Mouse (Mus musculus): Measurements from ENCODE around the gene Platr17.
A peak's percentile ranks its signal among the peaks of the same experiment; 100 is the strongest.

- TF ChIP-seq POLR2A (IDR thresholded peaks at IDR 0.05; ENCODE audit: borderline replicate concordance, extremely low read depth, low read depth, low read length) = no peak
- peak; percentile 54 for TF ChIP-seq CTCF (IDR thresholded peaks at IDR 0.05; ENCODE audit: insufficient read depth, low read length)
Measured at GRCm38 (mm10) chr17:33897114-33897794, 7.7 kb upstream of the Platr17 start.
